Mouse (Mus musculus) neural tube, embryonic 12.5 days (tissue): Measurements from ENCODE around the gene Kifc3. TPM values are rescaled to one million over a fixed set of nuclear protein-coding genes. Genes with fewer than 3 reads are reported as not detected.

Source experiments
- ATAC-seq: fragments of 200-750 bp; cut with Nextera tagmentation; 2 replicates; pipeline ENCODE4 v1.8.0; 2017; ENCODE audit warnings: low read depth, mild to moderate bottlenecking, moderate TSS enrichment, moderate library complexity; ENCODE audit not compliant: low FRiP score
- H3K27ac ChIP-seq: fragments of 300-500 bp; sonication (generic); 2 replicates; pipeline ENCODE4 v1.5.1; 2016
- H3K27me3 ChIP-seq: fragments of 300-500 bp; sonication (generic); replicated peaks from 2 replicates; pipeline ENCODE4 v1.6.1; 2016; ENCODE audit warnings: mild to moderate bottlenecking
- H3K36me3 ChIP-seq: fragments of 300-500 bp; sonication (generic); 2 replicates; pipeline ENCODE4 v1.6.1; 2016; ENCODE audit warnings: mild to moderate bottlenecking
- H3K4me1 ChIP-seq: fragments of 300-500 bp; sonication (generic); 2 replicates; pipeline ENCODE4 v1.6.1; 2016
- H3K4me2 ChIP-seq: fragments of 300-500 bp; sonication (generic); replicated peaks from 2 replicates; pipeline ENCODE4 v1.6.1; 2016; ENCODE audit warnings: mild to moderate bottlenecking
- H3K4me3 ChIP-seq: fragments of 300-500 bp; sonication (generic); 2 replicates; pipeline ENCODE4 v1.5.1; 2016
- H3K9ac ChIP-seq: fragments of 300-500 bp; sonication (generic); 2 replicates; pipeline ENCODE4 v1.6.1; 2016; ENCODE audit warnings: mild to moderate bottlenecking
- H3K9me3 ChIP-seq: fragments of 300-500 bp; sonication (generic); 2 replicates; pipeline ENCODE4 v1.6.1; 2016; ENCODE audit warnings: mild to moderate bottlenecking
- WGBS: fragments of 180-500 bp; shearing (Covaris S2); methylation state at CpG from one replicate; pipeline ENCODE4 v1.1.7; 2016; 5-methylcytosine and 5-hydroxymethylcytosine counted together
- polyA plus RNA-seq: library from polyadenylated mRNA; unstranded; fragments of >200 nt; fragmentation: Nextera tagmentation; extraction: Ambion mirVana; gene quantifications from 2 replicates; pipeline ENCODE4 v1.2.1, GENCODE M21; 2016

Kifc3 gene
- polyA plus RNA-seq, 1 experiment from 2014 or later = 15.0 TPM

GRCm38 (mm10) chr8:95054927-95055510, 147.6 kb downstream of the Kifc3 start, which contains the start of gene Drc7:
Gene Drc7 (plus strand): TSS chr8:95055103.
- no peak within 1 kb of the TSS for H3K4me2 ChIP-seq
- no peaks in the 10 kb centered on the region for H3K36me3 ChIP-seq
- no peak within 1 kb of the TSS for H3K4me3 ChIP-seq
- H3K4me1 ChIP-seq = no peaks in the 10 kb centered on the region
- no peak within 1 kb of the TSS for H3K9ac ChIP-seq
- H3K9me3 ChIP-seq = no peaks in the 10 kb centered on the region
- H3K27ac ChIP-seq = no peak within 1 kb of the TSS
- WGBS = 31% methylated on average over 2 of the region's 2 CpGs
- no peaks in the 10 kb centered on the region for H3K27me3 ChIP-seq
- ATAC-seq = peak; percentile 85

GRCm38 (mm10) chr8:95054438-95054837, 148.2 kb downstream of the Kifc3 start:
- Histone ChIP-seq H3K4me2 (no peak overlapping the region), H3K36me3 (no peaks in the 10 kb centered on the region), H3K4me3 (no peak overlapping the region), H3K4me1 (no peaks in the 10 kb centered on the region), H3K27ac (no peak overlapping the region), H3K9me3 (no peaks in the 10 kb centered on the region), H3K27me3 (no peaks in the 10 kb centered on the region), H3K9ac (no peak overlapping the region)
- no peak for ATAC-seq
- 56% methylated on average over 6 of the region's 6 CpGs for WGBS

Other genes starting within 250 kb of the Kifc3 start
- gene Adgrg1, start 228.1 kb downstream of the Kifc3 start, polyA plus RNA-seq = 177 and 208 TPM in 2 replicates
- 2.4 and 2.6 TPM in 2 replicates for gene Adgrg3, start 185.1 kb downstream of the Kifc3 start, polyA plus RNA-seq
- 0.09 and 0.13 TPM in 2 replicates for gene Drc7, start 147.7 kb downstream of the Kifc3 start, polyA plus RNA-seq
- 32.0 and 38.7 TPM in 2 replicates for gene Katnb1, start 121.6 kb downstream of the Kifc3 start, polyA plus RNA-seq
- 0.47 and 0.85 TPM in 2 replicates for gene Cngb1, start 103.8 kb upstream of the Kifc3 start, polyA plus RNA-seq
- gene Tepp, start 107.8 kb upstream of the Kifc3 start, polyA plus RNA-seq = 0.50 TPM in 1 of 2 replicates, not detected in the other
- 19.8 and 20.5 TPM in 2 replicates for gene Zfp319, start 129.1 kb upstream of the Kifc3 start, polyA plus RNA-seq
- gene Usb1, start 129.5 kb upstream of the Kifc3 start, polyA plus RNA-seq = 36.4 and 39.2 TPM in 2 replicates
- 36.4 and 41.3 TPM in 2 replicates for gene Mmp15, start 149.5 kb upstream of the Kifc3 start, polyA plus RNA-seq
- gene Cfap20, start 232.1 kb upstream of the Kifc3 start, polyA plus RNA-seq = 124 and 127 TPM in 2 replicates